Mouse (Mus musculus) cerebellum, adult 2 months (tissue): Measurements from ENCODE around the gene Rcc1.

Experiments used
- CTCF ChIP-seq: fragments of 200-500 bp; IDR thresholded peaks from 2 replicates; pipeline ENCODE4 v1.5.1; 2011; ENCODE audit warnings: low read depth, mild to moderate bottlenecking, control low read depth, low read length, moderate library complexity, borderline replicate concordance; ENCODE audit not compliant: insufficient read depth
- POLR2A ChIP-seq: fragments of 200-500 bp; IDR thresholded peaks from 2 replicates; pipeline ENCODE4 v1.6.1; 2011; ENCODE audit warnings: low read length, control low read depth, borderline replicate concordance; ENCODE audit not compliant: insufficient read depth

DNA sequence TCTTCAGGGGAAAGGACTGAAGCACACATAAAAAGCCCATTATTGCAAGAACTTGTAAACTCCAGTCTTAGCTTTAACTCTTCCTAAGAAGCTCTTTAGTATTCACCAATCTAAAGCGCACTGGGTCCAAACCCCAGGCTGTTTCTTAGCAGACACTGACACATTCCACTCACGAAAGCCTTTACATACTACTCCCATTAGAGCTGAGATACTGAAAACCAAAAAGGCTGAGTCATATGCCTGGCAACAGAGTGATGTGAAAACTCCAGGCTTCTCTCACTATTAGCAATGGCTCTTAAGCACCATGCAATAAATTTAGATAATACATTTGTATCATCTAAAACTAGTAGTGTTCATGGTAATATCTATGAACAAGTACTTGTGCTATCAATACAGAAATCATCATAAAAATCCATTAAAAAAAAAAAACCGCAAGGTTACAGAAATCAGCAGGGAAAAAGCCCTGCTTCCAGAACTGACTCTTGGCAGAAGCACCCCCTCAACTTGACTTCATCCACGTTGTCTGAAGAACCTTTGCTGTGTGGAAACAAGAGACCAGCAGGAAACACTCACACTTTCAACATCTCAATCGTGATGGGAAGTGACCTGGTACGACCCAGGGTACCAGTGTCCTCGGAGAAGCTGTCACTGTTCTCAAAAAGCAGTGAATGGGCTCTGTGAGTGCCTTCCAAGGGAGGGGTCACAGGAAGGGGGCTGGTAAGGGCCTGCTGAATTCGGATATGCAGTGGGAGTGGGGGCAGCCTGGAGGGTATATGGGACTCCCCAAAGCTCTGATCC, 16.7 kb upstream of the Rcc1 start:
- no peak for TF ChIP-seq CTCF
- no peak for TF ChIP-seq POLR2A
